Mouse (Mus musculus) bone marrow, adult 2 months (tissue): ENCODE measurements around the gene Tgfa. TPM values are rescaled to one million over a fixed set of nuclear protein-coding genes. Genes with fewer than 3 reads are reported as not detected.

ENCODE experiments used
- H3K27ac ChIP-seq: fragments of 200-500 bp; 2 replicates; pipeline ENCODE4 v1.5.1; 2012; ENCODE audit warnings: low read depth, mild to moderate bottlenecking, control low read depth, inconsistent platforms, low read length; ENCODE audit not compliant: control insufficient read depth, poor library complexity, insufficient read depth
- H3K4me1 ChIP-seq: fragments of 200-500 bp; 2 replicates; pipeline ENCODE4 v1.6.1; 2011; ENCODE audit warnings: low read length; ENCODE audit not compliant: control insufficient read depth, insufficient read depth
- H3K4me3 ChIP-seq: fragments of 200-500 bp; replicated peaks from 2 replicates; pipeline ENCODE3; 2011; ENCODE audit warnings: mild to moderate bottlenecking, low read depth, low read length, control low read depth; ENCODE audit not compliant: control insufficient read depth
- CTCF ChIP-seq: fragments of 200-500 bp; IDR thresholded peaks from 2 replicates; pipeline ENCODE4 v1.5.1; 2011; ENCODE audit warnings: low read length, control low read depth; ENCODE audit not compliant: control insufficient read depth, insufficient read depth
- POLR2A ChIP-seq: fragments of 200-500 bp; IDR thresholded peaks from 2 replicates; pipeline ENCODE4 v1.6.1; 2011; ENCODE audit warnings: low read depth, mild to moderate bottlenecking, control low read depth, low read length, borderline replicate concordance; ENCODE audit not compliant: control insufficient read depth
- WGBS: fragments of 180-500 bp; shearing (Covaris S2); methylation state at CpG from one replicate; pipeline ENCODE4 v1.1.7; 2018; 5-methylcytosine and 5-hydroxymethylcytosine counted together
- polyA plus RNA-seq: library from polyadenylated mRNA; stranded (reverse); fragments of >200 nt; gene quantifications from 2 replicates; pipeline ENCODE4 v1.2.4, GENCODE M21; 2011; ENCODE audit warnings: low replicate concordance; ENCODE audit not compliant: missing spikeins, insufficient read depth, insufficient read length

Tgfa gene
- polyA plus RNA-seq, 1 experiment: not detected

DNA sequence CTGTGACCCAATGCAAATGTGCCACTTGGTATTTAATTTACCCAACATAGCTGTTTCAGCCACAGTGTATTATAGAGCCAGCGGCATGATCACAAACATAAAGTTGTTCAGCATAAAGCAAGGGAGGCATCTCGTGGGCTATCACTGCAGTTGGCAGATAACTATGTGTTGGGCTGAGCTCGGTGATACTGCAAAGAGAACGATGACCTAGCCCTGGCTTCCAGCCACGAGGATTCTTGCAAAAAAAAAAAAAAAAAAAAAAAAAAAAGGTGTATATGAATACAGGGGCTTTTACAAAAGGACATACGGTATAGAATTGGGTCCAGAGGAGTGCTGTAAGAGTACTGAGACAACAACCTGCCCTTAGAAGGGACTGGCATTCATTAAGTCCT, 15.0 kb downstream of the Tgfa start:
- 38% methylated on average over 6 of the region's 6 CpGs for WGBS
- H3K4me3 ChIP-seq: no peak overlapping the region
- H3K4me1 ChIP-seq: no peaks in the 10 kb centered on the region; the same call in 1 of the 2 replicates
- TF ChIP-seq CTCF (no peak), POLR2A (no peak)
- H3K27ac ChIP-seq: no peak overlapping the region

DNA sequence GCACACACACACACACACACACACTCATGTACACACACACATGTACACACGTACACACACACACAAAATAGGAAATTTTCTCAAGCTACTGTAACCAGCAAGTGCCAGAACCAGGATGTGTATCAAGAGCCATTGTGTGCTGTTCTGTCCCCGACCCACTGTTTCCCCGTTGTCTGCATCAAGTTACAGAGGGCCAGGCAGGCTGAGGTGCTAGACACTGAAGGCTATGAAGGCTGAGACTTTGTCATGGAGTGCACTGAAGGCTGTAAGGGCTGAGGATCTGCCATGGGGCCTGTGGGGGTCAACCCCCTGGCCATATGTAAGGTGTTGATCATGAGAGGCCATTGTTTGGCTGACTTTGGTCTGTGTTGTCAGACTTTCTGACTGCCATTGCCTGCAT, 15.6 kb downstream of the Tgfa start:
- TF ChIP-seq CTCF: no peak
- no peak for TF ChIP-seq POLR2A
- WGBS: 80% methylated on average over 3 of the region's 3 CpGs
- Histone ChIP-seq H3K4me1 (no peaks in the 10 kb centered on the region; the same call in 1 of the 2 replicates), H3K4me3 (no peak overlapping the region), H3K27ac (no peak overlapping the region)

DNA sequence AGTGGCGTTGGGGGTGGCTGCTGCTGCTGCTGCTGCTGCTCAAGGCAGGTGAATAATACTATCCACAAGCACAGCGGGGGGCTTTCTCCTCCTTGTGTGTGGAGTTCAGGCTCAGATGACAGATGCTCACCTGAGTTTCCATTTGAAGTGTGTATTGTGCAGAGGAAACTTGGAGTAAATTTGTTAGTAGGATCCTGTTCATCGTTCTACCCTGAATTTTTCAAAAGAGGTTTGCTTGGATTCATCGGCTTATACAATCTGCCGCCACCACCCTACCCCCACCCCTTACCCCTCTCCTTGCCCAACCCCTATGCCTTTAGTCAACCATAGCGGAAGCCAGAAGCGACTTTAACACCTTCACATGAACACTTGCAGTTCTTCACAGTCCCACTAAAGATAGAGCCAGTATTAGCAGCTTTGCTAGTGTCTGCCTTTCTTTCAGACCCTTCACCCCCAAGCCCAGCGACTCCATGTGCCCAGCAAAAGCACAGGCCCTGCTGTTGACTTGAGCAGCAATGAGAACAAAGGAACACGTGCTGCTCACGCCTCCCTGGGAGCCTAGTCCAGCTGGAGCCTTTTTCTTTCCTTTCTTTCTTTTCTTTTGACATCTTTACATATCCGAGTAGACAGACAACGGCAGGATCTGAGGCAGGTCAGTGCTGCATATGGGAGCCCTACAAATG, 16.2 kb downstream of the Tgfa start:
- H3K27ac ChIP-seq: no peak overlapping the region
- WGBS: 83% methylated on average over 12 of the region's 12 CpGs
- H3K4me1 ChIP-seq: no peaks in the 10 kb centered on the region; the same call in 1 of the 2 replicates
- no peak overlapping the region for H3K4me3 ChIP-seq
- TF ChIP-seq POLR2A: no peak
- no peak for TF ChIP-seq CTCF

DNA sequence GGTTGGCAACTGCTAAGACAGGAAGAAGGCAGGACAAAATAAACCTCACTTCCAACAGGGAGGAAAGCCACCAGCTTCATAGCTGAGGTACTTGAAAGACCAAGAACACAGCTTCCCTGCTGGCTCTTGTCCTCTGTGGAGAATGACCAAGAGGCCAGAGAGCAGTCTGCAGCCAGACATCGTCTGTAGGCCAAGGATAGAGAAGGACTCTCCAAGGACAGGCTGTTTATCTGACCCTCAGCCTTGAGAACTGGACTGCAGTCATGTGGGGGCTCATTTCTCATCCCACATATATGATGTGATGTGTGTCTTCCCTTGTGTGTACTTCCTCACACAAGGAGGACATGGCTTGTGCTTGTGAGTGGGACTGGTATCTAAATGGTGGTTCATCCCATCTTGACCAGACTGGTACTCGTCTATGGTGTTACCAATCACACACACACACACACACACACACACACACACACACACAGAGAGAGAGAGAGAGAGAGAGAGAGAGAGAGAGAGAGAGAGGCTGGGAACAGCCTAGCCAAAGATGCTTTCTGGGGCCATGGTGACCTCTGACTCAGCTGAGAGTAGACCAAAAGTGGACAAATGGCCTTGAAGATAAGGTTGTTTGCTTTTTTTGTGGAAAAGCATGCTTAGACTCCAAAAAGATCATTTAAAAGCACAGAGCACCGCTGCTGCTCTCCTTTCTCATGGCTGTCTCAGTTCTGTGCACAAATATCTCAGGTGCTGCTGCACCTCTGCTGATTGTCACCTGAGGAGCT, 18.0 kb downstream of the Tgfa start:
- no peak overlapping the region for H3K27ac ChIP-seq
- 75% methylated on average over 3 of the region's 3 CpGs for WGBS
- TF ChIP-seq POLR2A (no peak), CTCF (no peak)
- no peaks in the 10 kb centered on the region; the same call in 1 of the 2 replicates for H3K4me1 ChIP-seq
- no peak overlapping the region for H3K4me3 ChIP-seq

DNA sequence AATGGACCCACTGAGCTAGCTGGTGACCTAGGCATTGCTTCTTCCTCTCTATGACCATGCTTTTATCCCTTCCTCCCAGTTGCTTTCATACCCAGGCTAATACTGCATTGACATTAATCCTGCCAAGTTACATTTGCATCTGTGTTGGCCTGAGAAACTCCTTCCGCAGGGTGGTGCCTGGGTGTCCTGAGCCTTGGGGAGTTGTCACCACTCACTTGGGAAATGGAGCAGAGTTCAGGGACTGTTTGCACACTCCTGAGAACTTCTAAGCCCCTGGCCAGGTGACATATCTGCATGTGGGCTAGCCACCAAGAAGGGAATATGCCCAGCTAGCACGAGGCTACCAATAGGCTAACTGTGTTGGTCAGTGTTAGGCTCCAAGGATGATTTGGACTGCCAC, 23.0 kb downstream of the Tgfa start:
- 79% methylated on average over 2 of the region's 2 CpGs for WGBS
- H3K27ac ChIP-seq: no peak overlapping the region
- no peaks in the 10 kb centered on the region for H3K4me1 ChIP-seq
- no peak for TF ChIP-seq CTCF
- no peak for TF ChIP-seq POLR2A
- no peak overlapping the region for H3K4me3 ChIP-seq

DNA sequence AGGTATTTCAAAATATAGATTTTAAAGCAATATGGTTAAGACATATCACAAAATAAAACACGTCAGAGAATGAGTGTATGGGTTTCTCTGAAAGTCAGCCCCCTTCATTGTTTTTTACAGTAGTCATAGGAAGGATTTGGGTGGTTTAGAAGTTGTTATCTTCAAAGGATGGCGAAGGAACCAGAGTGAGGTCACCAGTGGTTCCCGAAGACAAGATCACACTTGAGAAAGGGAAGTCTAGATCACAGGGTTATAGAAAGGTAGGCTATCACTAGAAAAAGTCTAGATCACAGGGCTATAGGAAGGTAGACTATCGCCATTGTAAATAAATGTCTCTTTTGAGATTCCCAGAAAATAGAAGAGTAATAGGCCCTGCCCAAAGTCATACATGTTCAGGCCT, 23.7 kb downstream of the Tgfa start:
- no peaks in the 10 kb centered on the region for H3K4me1 ChIP-seq

DNA sequence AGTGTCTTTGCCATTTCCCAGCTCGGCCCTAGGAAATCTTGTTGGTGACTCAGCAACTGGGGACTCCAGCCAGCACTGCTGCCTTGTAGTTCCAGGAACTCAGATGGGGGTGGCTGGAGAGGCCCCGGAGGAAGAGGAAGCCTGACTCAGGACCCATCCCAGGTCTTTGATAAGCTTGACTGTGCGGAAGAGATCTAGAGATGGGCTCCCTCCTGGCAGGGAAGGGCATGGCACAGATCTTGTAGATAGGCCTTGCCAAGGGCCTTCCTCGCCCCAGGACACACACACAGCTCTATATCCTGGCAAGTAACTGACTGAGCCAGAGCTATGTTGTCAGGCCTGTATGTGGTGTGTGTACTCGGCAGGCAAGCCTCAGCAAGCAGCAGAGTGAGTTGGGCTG, 24.5 kb downstream of the Tgfa start:
- TF ChIP-seq POLR2A: no peak
- TF ChIP-seq CTCF: no peak
- no peaks in the 10 kb centered on the region for H3K4me1 ChIP-seq
- H3K4me3 ChIP-seq: no peak overlapping the region
- 48% methylated on average over 5 of the region's 5 CpGs for WGBS
- H3K27ac ChIP-seq: no peak overlapping the region

More for the DNA sequence above, 23.7 kb downstream of the Tgfa start:
- no peak overlapping the region for H3K4me3 ChIP-seq
- H3K27ac ChIP-seq: no peak overlapping the region
- TF ChIP-seq CTCF: no peak
- no peak for TF ChIP-seq POLR2A
- WGBS: 69% methylated on average over 4 of the region's 4 CpGs

DNA sequence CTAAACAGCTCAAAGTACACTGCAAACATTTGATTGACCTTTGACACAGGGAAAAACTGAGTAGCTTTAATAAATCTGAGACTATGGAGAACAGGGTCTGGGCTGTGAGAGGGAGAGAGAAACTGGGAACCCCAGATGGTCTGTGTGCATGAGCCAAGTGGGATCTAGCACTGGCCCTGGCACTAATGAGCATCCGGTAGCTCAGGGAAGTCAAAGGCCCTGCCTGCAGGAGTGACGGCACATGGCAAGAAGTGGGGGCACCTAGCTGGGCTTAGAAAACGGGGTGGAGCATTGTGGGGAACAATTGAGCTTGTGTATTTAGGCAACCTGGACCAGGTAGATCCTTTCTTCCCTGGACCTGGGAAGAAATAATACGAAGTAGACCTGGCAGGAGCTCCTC, 25.1 kb downstream of the Tgfa start:
- Histone ChIP-seq H3K27ac (no peak overlapping the region), H3K4me1 (no peaks in the 10 kb centered on the region), H3K4me3 (no peak overlapping the region)
- TF ChIP-seq POLR2A (no peak), CTCF (no peak)
- 77% methylated on average over 4 of the region's 4 CpGs for WGBS

DNA sequence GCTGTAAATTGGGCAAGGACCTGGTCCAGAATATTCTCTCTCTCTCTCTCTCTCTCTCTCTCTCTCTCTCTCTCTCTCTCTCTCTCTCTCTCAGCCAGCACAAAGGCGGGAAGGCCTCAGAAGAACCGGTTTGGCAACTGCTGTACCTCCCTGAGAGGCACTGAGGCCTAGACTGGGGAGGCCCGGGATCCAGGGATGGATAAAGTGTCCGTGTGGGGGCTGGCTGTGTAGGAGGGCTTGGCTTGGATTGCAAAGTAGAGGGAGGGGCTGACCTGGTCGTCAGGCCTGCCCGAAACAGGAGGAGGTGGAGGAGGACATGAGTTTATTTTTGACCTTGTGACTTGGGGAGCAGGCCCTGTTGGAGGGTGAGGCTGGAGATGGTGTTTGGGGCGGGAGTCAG, 27.4 kb downstream of the Tgfa start:
- no peak overlapping the region for H3K4me3 ChIP-seq
- WGBS: 64% methylated on average over 7 of the region's 7 CpGs
- no peaks in the 10 kb centered on the region for H3K4me1 ChIP-seq
- TF ChIP-seq POLR2A: no peak
- TF ChIP-seq CTCF: no peak
- H3K27ac ChIP-seq: no peak overlapping the region
